Mouse (Mus musculus) megakaryocyte, embryonic 14.5 days (primary cell): Measurements from ENCODE around the gene Apoc1.

Source experiments
- FLI1 ChIP-seq: IDR thresholded peaks from 2 replicates; pipeline ENCODE4 v1.6.1; 2012; ENCODE audit warnings: low read length, inconsistent platforms, mixed read lengths
- GATA1 ChIP-seq: IDR thresholded peaks from 3 replicates; pipeline ENCODE4 v1.6.1; 2012; ENCODE audit warnings: mixed read lengths, low read length, inconsistent platforms, borderline replicate concordance

DNA sequence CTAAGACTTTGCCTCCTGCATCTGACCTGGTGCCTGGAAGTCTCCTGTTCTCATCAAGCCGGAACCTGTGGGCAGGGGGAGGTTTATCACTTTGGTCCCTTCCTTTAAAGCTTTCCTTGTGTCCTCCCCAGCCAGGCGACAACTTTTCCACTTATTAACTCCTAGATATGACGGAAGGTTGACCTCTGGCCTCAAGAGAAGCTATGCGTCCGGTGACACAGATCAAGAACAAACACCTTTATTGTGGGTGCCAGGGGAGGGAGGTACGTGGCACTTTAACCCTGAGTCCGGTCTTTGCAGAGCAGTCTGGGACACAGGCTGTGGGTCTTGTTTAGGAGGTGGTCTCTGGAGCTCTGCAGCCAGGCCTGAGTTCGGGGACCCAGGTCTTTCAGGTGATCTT is 14.6 kb downstream of the Apoc1 start, which contains the start of gene Apoc2:
- TF ChIP-seq GATA1, result no peak
- TF ChIP-seq FLI1, result no peak
